Mouse (Mus musculus): ENCODE measurements around the gene Med6.

Gene Med6

GRCm38 (mm10) chr12:81594902-81595671, at the start of gene Med6:
Med6 (minus strand) TSS chr12:81595008.
- peak; percentile 90 for DNase-seq (ENCODE audit: low spot score)

- DNase-seq (ENCODE audit: low spot score), result no peak
These were observed 47.7 kb upstream of the Med6 start for GRCm38 (mm10) chr12:81642361-81643082.

- DNase-seq (ENCODE audit: low spot score), result no peak
These were observed 45.8 kb upstream of the Med6 start for GRCm38 (mm10) chr12:81640656-81641055.

DNA sequence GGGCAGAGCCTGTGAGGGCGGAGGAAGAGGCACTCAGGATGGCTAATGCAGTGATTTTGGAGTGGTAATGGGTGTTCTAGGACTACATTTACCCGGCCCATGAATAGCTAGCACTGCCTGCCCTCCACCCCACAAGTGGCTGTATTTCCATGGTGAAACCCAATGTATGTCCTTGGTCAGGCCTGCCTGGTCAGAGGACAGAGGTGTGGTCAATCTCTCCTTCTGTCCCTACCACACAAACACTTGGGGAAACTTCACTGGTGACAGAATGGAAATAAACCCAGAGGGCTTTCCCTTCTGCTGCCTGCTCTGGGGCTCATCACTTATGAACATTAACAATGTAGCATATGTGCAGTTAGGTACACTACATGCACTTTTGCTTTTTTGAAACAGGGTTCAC, 38.4 kb upstream of the Med6 start:
- no peak for DNase-seq (ENCODE audit: low spot score)

GRCm38 (mm10) chr12:81631661-81632401, 37.0 kb upstream of the Med6 start:
- DNase-seq (ENCODE audit: low spot score), result peak; percentile 9

DNA sequence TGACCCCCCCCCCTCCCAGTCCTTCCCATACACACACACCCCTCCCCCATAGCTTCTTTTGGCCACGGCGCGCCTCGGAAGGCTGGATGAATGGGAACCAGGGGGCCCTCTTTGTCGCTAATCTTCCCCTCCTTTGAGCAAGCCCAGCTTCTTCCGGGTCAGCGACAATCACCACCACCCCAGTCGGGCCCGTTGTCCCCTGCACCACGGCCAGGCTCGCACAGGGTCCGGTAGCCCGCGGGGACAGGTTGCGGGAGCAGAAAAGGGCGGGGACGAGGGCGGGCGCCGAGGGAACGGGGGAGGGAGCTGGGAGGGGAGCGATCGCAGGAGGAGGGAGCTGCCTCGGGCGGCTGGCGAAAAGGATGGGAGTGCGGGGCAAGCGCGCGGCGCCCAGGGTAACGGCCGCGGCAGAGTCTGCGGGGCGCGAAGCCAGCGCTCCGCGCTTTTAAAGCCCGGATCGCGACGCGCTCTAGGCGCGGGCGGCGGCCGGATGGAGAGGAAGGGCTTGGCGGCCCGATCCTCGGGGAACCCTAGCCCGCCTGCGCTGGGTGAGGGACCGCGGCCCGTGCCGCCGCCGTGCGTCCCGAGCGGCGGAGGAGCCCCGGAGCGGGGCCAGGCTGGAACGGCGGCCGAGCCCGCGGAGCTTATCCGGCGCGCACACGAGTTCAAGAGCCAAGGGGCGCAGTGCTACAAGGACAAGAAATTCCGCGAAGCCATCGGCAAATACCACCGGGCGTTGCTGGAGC, 36.3 kb upstream of the Med6 start, which contains the start of gene Ttc9:
Gene Ttc9, plus strand, starts transcription at position 335 of the 746 bp plus-strand sequence.
- peak; percentile 40 for DNase-seq (ENCODE audit: low spot score)

DNA sequence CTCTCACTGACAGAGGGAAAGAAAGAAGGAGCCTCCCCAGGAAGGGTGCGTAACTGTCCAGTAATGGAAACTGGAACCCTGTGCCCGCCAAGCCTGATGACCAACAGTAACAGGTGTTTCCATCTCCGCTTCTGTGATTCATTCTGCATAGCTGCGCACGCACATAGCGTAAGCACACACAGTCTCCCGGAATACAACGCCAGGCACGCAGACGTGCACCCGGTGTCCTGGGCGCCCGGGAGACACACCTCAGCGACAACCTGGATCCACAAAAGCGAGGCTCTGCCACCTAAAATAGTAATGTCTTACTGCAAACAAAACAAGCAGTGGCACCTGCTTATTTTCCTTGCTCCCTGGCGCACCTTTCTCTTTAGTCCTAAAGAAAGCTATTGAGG, 35.7 kb upstream of the Med6 start:
- peak; percentile 23 for DNase-seq (ENCODE audit: low spot score)

GRCm38 (mm10) chr12:81628091-81628490, 33.3 kb upstream of the Med6 start:
- no peak for DNase-seq (ENCODE audit: low spot score)

DNA sequence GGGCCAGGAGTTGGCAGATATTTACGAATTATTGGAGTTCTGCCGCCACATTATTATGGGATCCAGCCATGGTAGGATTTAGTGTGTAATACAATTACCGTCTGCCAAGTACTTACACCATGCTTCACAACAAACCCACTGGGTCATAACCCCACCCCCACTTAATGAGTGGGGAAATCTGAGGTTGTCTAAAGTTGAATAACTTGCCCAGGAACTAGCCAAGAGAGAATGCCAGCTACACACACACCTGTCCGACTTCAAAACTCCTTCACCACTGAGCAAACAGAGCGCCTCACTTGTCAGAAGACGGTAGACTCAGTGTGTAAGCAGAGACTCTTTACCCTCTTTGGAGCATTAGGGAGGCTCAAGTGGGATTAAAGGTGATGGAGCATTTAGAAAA, 32.6 kb upstream of the Med6 start:
- DNase-seq (ENCODE audit: low spot score), result no peak

DNA sequence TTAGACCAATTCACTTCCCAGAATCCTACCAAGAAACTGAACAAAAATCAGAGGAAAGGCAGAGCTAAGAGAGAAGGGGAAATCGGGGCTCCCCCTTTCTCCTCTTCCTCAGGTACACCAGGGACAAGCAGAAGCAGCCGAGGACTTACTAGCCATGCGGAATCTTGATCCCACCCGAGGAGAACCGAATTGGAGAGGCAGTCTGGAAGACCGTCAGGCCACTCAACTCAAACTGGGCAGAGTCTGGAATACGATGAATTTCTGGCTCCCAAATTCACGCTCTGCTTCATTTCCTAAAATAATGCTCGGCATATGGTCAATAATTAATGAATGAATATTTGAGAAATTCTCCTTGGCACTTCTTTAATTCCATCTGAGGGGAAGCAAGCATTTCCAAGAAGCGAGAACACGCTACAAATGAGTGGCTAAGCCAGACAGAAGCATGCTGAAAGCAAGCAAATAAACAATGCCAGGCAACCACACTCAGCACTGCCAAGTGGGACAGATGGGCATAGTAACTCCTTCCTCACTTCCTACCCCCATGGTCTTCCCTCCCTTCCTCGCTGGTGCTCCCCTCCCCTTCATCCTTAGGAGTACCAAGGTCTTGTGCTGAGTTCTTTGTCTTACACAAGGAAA, 31.5 kb upstream of the Med6 start:
- DNase-seq (ENCODE audit: low spot score), result no peak

- no peak for DNase-seq (ENCODE audit: low spot score)
These were observed 28.6 kb upstream of the Med6 start for GRCm38 (mm10) chr12:81623377-81623776.

- peak; percentile 48 for DNase-seq (ENCODE audit: low spot score)
These were observed 24.5 kb upstream of the Med6 start for GRCm38 (mm10) chr12:81619302-81619701.

- DNase-seq (ENCODE audit: low spot score), result no peak
These were observed 22.2 kb upstream of the Med6 start for GRCm38 (mm10) chr12:81616980-81617379.

DNA sequence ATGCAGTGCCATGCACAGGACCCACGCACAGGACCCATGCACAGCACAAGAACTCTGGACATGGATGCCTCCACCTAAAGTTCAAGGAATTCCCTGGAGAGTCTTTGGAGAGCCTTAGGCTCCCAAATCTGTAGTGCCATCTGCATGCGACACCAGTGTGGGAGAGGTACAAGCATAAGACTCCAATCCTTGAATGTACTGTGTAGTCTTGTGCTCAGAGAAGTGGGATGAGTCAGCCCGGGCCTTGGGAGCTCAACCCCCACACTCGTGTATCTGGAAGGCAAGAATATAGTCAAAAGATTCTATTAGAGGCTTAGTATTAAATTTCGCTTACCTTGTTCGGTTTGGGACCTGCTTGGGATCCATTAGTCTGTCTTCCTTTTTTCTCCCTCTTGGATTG, 21.0 kb upstream of the Med6 start:
- no peak for DNase-seq (ENCODE audit: low spot score)

DNA sequence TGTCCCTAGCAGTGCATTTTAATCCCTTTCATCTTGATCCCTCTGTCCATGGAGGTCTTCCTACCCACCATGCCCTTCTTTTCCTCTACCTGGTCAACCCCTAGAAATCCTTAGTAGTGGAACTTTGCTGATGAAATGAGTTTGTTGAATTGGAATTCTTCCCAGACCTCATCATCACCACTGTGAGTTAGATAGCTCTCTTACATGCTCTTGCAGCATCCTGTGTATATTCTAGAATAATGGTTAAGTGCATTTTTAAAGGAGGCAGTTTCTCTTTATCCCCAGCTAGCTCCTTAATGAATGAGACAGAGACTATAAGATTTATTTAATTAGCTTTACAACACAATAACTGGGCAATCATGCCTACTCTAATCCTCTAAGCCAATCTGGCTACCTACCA, 14.6 kb upstream of the Med6 start:
- DNase-seq (ENCODE audit: low spot score), result no peak

- DNase-seq (ENCODE audit: low spot score), result no peak
These were observed 10.4 kb upstream of the Med6 start for GRCm38 (mm10) chr12:81604995-81605784.

DNA sequence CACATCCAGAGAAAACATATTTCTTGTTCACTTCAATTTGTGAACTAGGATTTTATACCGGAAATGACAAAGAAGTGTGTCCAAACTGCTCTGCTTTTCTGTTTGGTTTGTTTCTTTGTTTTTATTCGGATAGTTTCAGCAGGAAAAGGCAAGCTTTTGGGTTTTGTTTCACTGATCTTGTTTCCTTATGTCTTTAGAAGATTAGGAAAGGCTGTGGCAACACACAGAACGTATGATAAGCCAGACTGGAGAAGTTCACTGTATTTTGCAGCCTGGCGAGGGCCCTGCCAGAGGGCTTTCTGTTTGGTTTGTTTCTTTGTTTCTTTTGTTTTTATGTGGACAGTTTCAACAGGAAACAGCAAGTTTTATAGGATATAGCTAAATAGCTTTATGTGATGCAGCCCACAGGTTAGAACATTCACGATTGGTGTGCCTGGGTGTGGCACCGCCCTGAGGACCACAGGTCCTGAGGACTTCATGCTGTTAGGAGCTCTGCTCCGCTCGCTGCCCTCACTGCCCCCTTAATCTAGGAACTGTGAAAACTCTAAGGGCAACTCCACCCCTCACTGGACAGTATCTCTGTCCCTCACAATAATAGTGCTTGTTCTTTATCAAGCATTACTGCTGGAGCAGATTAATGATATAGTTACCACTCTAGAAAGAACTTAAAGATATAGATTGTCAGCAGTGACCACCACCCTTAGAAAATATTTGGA, 1.9 kb upstream of the Med6 start:
- no peak for DNase-seq (ENCODE audit: low spot score)

DNA sequence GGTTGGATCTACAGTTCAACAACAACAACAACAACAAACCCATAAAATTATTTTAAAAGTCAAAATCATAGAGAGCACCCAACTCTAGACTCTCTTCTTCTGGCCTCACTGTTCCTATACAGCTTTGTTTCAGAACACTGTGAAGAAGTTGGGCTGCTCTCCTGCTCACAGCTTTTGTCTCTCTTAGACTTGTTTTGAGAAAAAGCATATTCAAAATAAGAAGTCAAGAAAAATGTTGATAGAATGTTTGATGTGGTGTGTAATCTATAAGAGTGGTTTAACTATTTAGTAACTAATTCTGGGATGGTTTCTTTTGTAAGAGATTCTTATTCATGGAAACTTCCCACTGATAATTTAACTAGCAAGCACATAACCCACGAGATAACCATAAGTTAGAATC, 26.4 kb downstream of the Med6 start, which contains the start of gene Adam21:
Gene Adam21, minus strand, starts transcription at position 101 of the 400 bp plus-strand sequence.
- no peak for DNase-seq (ENCODE audit: low spot score)

DNA sequence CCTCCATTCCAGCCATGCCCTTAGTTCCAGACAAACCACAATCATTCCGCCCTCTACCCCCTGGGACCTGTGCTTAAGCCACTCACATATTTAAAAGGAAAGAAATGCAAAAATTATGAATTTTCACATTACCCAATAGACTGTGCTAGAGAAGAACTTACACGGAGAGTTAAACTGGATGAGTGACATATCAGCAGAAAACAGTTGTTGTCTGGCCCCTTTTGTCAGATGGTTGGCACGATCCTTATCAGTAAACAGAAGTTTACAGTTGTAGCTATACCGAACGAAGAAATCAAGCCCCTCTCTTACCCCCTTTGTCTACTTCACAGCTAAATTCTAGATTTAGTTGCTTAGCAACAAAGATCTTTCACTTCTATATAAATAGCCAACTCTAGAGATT, 26.9 kb downstream of the Med6 start:
- no peak for DNase-seq (ENCODE audit: low spot score)

DNA sequence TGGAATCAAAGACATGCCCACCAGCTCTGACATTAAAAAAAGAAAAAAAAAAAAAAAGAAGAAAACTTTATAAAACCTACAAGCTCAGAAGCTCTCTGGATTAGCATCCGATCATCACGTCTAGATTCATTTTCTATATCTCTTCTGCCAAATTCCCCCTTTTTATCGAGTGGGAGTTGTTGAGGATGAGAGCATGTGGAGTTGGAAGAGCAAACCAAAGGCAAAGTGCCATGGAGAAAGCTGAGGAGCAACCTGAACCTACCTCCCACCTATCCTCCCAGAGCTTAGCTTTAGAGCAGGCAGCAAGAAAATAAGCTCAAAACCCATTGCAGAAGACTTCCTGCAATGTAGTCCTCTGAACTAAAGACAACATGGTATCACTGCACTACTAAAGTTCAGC, 30.6 kb downstream of the Med6 start:
- no peak for DNase-seq (ENCODE audit: low spot score)

All from ovary, postnatal 36 days (tissue).